Mouse (Mus musculus): ENCODE data around the gene Nme2. TPM values are rescaled to one million over a fixed set of nuclear protein-coding genes. Genes with fewer than 3 reads are reported as not detected.
A peak's percentile ranks its signal among the peaks of the same experiment; 100 is the strongest.
"Not testable (repeated sequence)": the region's sequence is repeated elsewhere in the genome, so short reads cannot be mapped to it uniquely, and the experiment has no call there.

The Nme2 gene
- polyA plus RNA-seq, 1 experiment from 2014 or later = 107 TPM

DNA sequence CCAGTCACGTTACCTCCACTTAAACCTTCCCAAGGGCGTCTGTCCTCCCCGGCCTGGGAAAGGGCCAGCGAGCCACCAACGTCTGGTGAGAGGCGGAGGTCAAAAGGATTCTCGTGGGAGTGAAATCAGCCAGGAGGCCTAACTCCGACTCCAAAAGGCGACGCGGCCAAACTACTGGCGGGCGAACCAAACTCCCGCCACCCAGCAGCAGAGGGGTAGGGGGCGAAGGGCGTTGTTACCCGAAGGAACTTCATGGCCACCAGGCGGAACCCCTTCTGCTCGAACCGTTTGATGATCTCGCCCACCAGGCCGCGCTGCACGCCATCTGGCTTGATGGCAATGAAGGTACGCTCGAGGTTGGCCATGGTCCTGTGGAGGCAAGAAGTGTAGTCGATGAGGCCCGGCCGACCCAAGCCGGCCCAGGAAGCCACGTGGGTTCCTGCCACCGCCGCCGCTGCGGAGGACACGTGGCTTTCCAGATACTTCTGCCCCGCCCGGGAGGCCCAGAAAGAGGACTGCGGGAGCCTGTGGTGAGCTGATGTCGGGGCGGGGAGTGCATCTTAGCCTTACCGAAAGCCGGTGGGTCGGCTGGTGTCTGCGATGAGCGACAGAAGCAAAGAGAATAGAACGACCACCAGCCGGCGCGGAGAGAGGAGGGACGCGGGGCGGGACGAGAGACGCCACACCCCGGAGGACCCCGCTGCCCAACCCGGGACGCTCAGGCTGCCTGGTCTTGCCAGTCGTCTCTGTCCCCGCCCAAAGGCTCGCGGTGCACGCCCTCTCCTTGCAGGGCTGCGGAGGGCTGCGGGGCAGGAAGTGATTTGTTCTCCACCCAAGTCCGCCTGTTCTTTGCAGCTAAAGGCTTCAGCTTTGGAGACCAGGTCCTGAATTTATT lies 556 bp downstream of the Nme2 start:
- peak; percentile 95 for ATAC-seq (ENCODE audit: low FRiP score)
- H3K27me3 ChIP-seq (ENCODE audit: control insufficient read depth, insufficient read depth, low read length) = no peaks in the 10 kb centered on the region
- H3K9ac ChIP-seq = peak overlapping the region; percentile 79
- H3K4me3 ChIP-seq (replicated peaks; ENCODE audit: low read length) = peak overlapping the region; percentile 68
- H3K27ac ChIP-seq = peak overlapping the region; percentile 86
- peaks cover 59% of the 10 kb centered on the region for H3K36me3 ChIP-seq (replicated peaks; ENCODE audit: control insufficient read depth, insufficient read depth)
- peak; percentile 80 for DNase-seq (ENCODE audit: low spot score)
- peaks cover 19% of the 10 kb centered on the region for H3K4me1 ChIP-seq (replicated peaks; ENCODE audit: control insufficient read depth, insufficient read depth, low read length)
- peak overlapping the region; percentile 93 for H3K4me2 ChIP-seq (replicated peaks)
- under 1% methylated on average over 66 of the region's 67 CpGs for WGBS
- H3K9me3 ChIP-seq (ENCODE audit: control insufficient read depth, low read length) = no peaks in the 10 kb centered on the region

DNA sequence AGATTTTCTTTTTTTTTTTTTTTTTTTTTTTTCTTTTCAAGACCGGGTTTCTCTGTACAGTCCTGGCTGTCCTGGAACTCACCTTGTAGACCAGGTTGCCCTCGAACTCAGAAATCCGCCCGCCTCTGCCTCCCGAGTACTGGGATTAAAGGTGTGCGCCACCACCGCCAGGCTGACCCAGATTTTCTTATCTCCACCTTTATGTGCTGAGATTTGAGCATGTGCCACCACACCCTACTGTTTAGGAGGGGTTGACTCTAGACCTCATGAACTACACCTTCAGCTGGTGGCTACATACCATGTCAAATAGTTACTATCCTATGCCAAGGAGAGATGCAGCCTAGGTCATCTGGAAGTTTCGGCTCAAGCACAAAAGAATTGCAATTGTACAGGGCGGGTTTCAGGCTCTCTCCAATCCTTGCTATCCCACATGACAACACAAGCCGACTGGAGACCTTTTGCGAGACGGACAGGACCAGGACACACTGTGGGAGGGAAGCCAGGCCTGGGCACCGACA lies 1.3 kb downstream of the Nme2 start:
- H3K4me3 ChIP-seq (replicated peaks; ENCODE audit: low read length) = peak overlapping the region; percentile 68
- H3K27ac ChIP-seq = peak overlapping the region; percentile 86; the same call in 1 of the 2 replicates
- no peak for DNase-seq (ENCODE audit: low spot score)
- H3K27me3 ChIP-seq (ENCODE audit: control insufficient read depth, insufficient read depth, low read length) = no peaks in the 10 kb centered on the region
- no peaks in the 10 kb centered on the region for H3K9me3 ChIP-seq (ENCODE audit: control insufficient read depth, low read length)
- peak overlapping the region; percentile 79 for H3K9ac ChIP-seq
- 44% methylated on average over 13 of the region's 13 CpGs for WGBS
- H3K4me1 ChIP-seq (replicated peaks; ENCODE audit: control insufficient read depth, insufficient read depth, low read length) = peaks cover 19% of the 10 kb centered on the region
- peaks cover 55% of the 10 kb centered on the region for H3K36me3 ChIP-seq (replicated peaks; ENCODE audit: control insufficient read depth, insufficient read depth)
- ATAC-seq (ENCODE audit: low FRiP score) = no peak
- H3K4me2 ChIP-seq (replicated peaks) = peak overlapping the region; percentile 93

DNA sequence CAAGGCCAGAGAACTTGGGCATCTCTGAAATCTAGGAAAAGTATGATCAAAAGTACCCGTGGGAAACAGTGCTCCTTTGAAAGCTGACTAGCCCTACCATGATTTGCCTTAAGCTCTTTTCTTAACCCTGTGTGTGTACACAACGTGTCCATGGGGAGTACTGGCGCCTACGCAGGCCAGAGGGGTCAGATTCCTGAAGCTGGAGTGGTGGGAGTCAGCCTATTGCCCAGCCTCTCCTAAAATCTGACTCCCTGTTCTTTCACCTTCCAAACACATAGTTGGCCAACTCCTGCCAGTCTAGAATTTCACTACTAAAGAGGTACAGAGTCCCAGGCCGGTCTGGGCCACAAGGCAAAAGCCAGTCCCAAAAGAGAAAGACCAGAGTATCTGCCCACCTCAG lies 3.7 kb downstream of the Nme2 start:
- WGBS = 83% methylated on average over 5 of the region's 5 CpGs
- Histone ChIP-seq H3K9me3 (ENCODE audit: control insufficient read depth, low read length) (no peaks in the 10 kb centered on the region), H3K4me2 (replicated peaks) (no peak overlapping the region), H3K27me3 (ENCODE audit: control insufficient read depth, insufficient read depth, low read length) (no peaks in the 10 kb centered on the region), H3K4me1 (replicated peaks; ENCODE audit: control insufficient read depth, insufficient read depth, low read length) (peaks cover 19% of the 10 kb centered on the region), H3K36me3 (replicated peaks; ENCODE audit: control insufficient read depth, insufficient read depth) (peaks cover 45% of the 10 kb centered on the region), H3K27ac (no peak overlapping the region), H3K4me3 (replicated peaks; ENCODE audit: low read length) (no peak overlapping the region), H3K9ac (no peak overlapping the region)
- ATAC-seq (ENCODE audit: low FRiP score) = no peak
- DNase-seq (ENCODE audit: low spot score) = no peak

DNA sequence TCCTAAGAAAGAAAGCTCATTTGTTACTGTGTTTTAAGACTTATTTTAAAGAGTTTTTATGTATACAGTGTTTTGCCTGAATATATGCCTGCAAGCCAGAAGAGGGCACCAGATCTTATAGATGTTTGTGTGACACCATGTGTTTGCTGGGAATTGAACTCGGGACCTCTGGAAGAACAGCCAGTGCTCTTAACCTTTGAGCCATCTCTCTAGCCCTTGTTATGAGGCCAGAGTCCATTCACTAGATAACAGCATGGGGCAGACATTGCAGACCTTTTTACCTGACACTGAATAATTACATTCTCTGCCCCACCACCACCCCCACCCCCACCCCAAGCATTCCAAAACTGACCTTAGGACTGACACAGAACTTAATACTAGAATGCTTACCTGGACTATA lies 6.0 kb downstream of the Nme2 start:
- Histone ChIP-seq H3K9me3 (ENCODE audit: control insufficient read depth, low read length) (no peaks in the 10 kb centered on the region), H3K27ac (no peak overlapping the region), H3K4me1 (replicated peaks; ENCODE audit: control insufficient read depth, insufficient read depth, low read length) (peaks cover 10% of the 10 kb centered on the region), H3K36me3 (replicated peaks; ENCODE audit: control insufficient read depth, insufficient read depth) (peaks cover 47% of the 10 kb centered on the region), H3K9ac (no peak overlapping the region), H3K4me3 (replicated peaks; ENCODE audit: low read length) (no peak overlapping the region), H3K27me3 (ENCODE audit: control insufficient read depth, insufficient read depth, low read length) (no peaks in the 10 kb centered on the region), H3K4me2 (replicated peaks) (no peak overlapping the region)
- DNase-seq (ENCODE audit: low spot score) (no peak), ATAC-seq (ENCODE audit: low FRiP score) (no peak)
- WGBS = 89% methylated on average over 1 of the region's 1 CpGs

DNA sequence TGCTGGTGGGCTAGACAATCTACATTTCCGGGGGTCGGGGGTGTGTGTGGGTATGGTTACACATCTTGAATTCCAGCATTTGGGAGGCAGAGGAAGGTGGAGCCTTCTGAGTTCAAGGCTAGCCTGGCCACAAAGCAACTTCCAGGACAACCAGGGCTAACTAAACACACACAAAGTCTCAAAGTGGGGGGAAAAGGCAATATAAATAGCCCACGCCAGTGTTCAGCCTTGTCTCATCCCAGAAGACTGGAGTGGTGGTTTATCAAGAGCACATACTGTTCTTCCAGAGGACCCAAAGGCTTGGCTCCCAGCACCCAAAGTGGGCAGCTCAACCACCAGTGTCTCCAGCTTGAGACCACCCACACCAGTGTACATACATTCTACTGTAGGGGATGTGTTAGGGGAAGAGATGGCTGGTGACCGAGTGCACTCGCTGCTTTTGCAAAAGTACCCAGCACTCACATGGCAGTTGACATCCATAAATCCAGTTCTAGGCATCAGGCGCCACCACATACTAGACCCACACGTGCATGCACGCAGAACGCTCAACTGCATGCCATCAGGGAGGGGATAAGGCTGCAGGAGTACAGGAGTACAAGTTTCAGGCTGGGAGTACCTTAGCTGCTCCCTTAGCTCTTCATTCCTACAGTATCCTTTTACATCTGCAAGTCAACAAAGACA lies 7.0 kb downstream of the Nme2 start:
- H3K27ac ChIP-seq = no peak overlapping the region
- H3K4me3 ChIP-seq (replicated peaks; ENCODE audit: low read length) = no peak overlapping the region
- no peak for DNase-seq (ENCODE audit: low spot score)
- H3K9ac ChIP-seq = no peak overlapping the region
- H3K9me3 ChIP-seq (ENCODE audit: control insufficient read depth, low read length) = no peaks in the 10 kb centered on the region
- peaks cover 5% of the 10 kb centered on the region for H3K4me1 ChIP-seq (replicated peaks; ENCODE audit: control insufficient read depth, insufficient read depth, low read length)
- no peak overlapping the region for H3K4me2 ChIP-seq (replicated peaks)
- ATAC-seq (ENCODE audit: low FRiP score) = no peak
- no peaks in the 10 kb centered on the region for H3K27me3 ChIP-seq (ENCODE audit: control insufficient read depth, insufficient read depth, low read length)
- WGBS = 94% methylated on average over 9 of the region's 9 CpGs
- peaks cover 51% of the 10 kb centered on the region for H3K36me3 ChIP-seq (replicated peaks; ENCODE audit: control insufficient read depth, insufficient read depth)

DNA sequence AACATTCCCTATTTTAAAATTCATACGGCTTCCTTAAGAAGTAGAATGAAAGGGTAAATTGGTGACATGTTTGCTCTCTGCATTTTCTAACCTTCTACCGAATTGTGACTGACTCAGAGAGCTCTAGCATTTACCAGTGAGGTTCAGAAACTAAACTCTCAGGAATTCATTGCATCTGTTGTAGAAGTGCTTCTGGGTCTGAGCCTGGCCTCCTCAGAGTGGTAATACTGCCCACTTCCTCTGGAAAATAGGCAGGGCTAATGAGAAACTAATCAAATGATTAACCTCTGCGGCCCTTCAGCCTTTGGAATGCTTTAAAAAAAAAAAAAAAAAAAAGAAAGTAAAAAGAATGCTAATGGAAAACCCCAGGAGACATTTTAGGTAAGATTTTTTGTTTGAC lies 11.1 kb downstream of the Nme2 start:
- H3K4me3 ChIP-seq (replicated peaks; ENCODE audit: low read length) = no peak overlapping the region
- H3K4me1 ChIP-seq (replicated peaks; ENCODE audit: control insufficient read depth, insufficient read depth, low read length) = no peaks in the 10 kb centered on the region
- ATAC-seq (ENCODE audit: low FRiP score) = no peak
- no peak for DNase-seq (ENCODE audit: low spot score)
- 87% methylated on average over 3 of the region's 3 CpGs for WGBS
- no peaks in the 10 kb centered on the region for H3K9me3 ChIP-seq (ENCODE audit: control insufficient read depth, low read length)
- H3K9ac ChIP-seq = no peak overlapping the region
- no peak overlapping the region for H3K4me2 ChIP-seq (replicated peaks)
- H3K27ac ChIP-seq = no peak overlapping the region
- peaks cover 59% of the 10 kb centered on the region for H3K36me3 ChIP-seq (replicated peaks; ENCODE audit: control insufficient read depth, insufficient read depth)
- no peaks in the 10 kb centered on the region for H3K27me3 ChIP-seq (ENCODE audit: control insufficient read depth, insufficient read depth, low read length)

DNA sequence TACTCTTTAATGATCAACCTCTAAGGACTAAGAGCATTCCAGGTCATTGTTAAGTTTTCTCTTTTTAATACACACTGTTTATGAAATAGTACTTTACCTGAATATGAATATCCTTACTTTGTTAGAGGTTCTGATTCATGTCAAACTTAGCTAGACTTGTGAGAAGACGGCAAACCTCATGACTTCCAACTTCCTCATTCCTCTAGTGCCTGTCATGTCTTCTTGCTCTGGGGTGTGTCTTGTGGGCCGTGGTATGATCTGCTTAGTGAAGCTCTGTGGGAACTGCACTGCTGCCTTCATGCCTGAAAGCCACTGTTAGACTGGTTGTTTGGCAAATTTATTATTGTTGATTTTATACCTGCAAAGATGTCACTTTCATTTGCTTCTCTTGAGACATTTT lies 15.2 kb downstream of the Nme2 start:
- H3K4me2 ChIP-seq (replicated peaks) = no peak overlapping the region
- no peak overlapping the region for H3K4me3 ChIP-seq (replicated peaks; ENCODE audit: low read length)
- H3K4me1 ChIP-seq (replicated peaks; ENCODE audit: control insufficient read depth, insufficient read depth, low read length) = no peaks in the 10 kb centered on the region
- 89% methylated on average over 2 of the region's 2 CpGs for WGBS
- H3K27me3 ChIP-seq (ENCODE audit: control insufficient read depth, insufficient read depth, low read length) = no peaks in the 10 kb centered on the region
- H3K9me3 ChIP-seq (ENCODE audit: control insufficient read depth, low read length) = no peaks in the 10 kb centered on the region
- H3K9ac ChIP-seq = no peak overlapping the region
- no peak overlapping the region for H3K27ac ChIP-seq
- ATAC-seq (ENCODE audit: low FRiP score) (no peak), DNase-seq (ENCODE audit: low spot score) (no peak)
- peaks cover 81% of the 10 kb centered on the region for H3K36me3 ChIP-seq (replicated peaks; ENCODE audit: control insufficient read depth, insufficient read depth)

DNA sequence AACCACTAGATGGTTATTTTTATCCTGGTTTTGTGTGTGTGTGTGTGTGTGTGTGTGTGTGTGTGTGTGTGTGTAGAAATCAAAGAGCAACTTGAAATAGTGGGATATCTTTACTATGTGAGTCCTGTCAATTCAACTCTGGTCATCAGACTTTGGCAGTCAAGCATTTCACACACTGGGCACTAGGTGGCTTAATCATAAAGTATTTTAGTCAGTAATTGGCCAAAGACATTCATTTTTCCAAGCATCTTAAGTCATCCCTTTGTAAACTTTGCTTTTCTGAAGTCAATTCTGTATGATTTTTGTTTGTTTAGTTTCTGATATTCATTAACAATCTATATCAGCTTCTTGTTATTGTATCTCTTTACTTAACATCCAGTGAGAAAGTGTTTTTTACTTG lies 27.0 kb downstream of the Nme2 start:
- Histone ChIP-seq H3K4me1 (replicated peaks; ENCODE audit: control insufficient read depth, insufficient read depth, low read length) (no peaks in the 10 kb centered on the region), H3K9ac (no peak overlapping the region), H3K36me3 (replicated peaks; ENCODE audit: control insufficient read depth, insufficient read depth) (peaks cover 92% of the 10 kb centered on the region), H3K9me3 (ENCODE audit: control insufficient read depth, low read length) (no peaks in the 10 kb centered on the region), H3K4me2 (replicated peaks) (no peak overlapping the region), H3K27ac (no peak overlapping the region), H3K27me3 (ENCODE audit: control insufficient read depth, insufficient read depth, low read length) (no peaks in the 10 kb centered on the region), H3K4me3 (replicated peaks; ENCODE audit: low read length) (no peak overlapping the region)
- ATAC-seq (ENCODE audit: low FRiP score) (no peak), DNase-seq (ENCODE audit: low spot score) (no peak)

DNA sequence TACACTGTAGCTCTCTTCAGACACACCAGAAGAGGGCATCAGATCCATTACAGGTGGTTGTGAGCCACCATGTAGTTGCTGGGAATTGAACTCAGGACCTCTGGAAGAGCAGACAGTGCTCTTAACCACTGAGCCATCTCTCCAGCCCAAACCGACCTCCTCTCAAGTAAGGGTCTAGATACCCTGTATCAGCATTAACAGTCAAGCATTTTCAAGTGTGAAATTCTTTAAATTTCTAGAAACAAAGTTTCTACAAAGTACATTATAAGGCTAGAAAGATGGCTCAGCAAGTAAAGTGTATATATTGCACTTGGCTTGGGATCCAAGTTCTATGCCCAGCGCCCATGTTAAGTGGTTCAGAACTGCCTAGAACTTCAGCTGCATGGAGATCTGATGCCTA lies 41.0 kb downstream of the Nme2 start:
- not testable (repeated sequence) for H3K4me3 ChIP-seq (replicated peaks; ENCODE audit: low read length); H3K9ac ChIP-seq; H3K4me2 ChIP-seq (replicated peaks); DNase-seq (ENCODE audit: low spot score); H3K27ac ChIP-seq; ATAC-seq (ENCODE audit: low FRiP score); H3K9me3 ChIP-seq (ENCODE audit: control insufficient read depth, low read length); H3K4me1 ChIP-seq (replicated peaks; ENCODE audit: control insufficient read depth, insufficient read depth, low read length); H3K27me3 ChIP-seq (ENCODE audit: control insufficient read depth, insufficient read depth, low read length)
- H3K36me3 ChIP-seq (replicated peaks; ENCODE audit: control insufficient read depth, insufficient read depth) = peaks cover 93% of the 10 kb centered on the region
- 94% methylated on average over 2 of the region's 2 CpGs for WGBS

All from hindbrain, embryonic 14.5 days (tissue).